In the genomic region with DNA sequence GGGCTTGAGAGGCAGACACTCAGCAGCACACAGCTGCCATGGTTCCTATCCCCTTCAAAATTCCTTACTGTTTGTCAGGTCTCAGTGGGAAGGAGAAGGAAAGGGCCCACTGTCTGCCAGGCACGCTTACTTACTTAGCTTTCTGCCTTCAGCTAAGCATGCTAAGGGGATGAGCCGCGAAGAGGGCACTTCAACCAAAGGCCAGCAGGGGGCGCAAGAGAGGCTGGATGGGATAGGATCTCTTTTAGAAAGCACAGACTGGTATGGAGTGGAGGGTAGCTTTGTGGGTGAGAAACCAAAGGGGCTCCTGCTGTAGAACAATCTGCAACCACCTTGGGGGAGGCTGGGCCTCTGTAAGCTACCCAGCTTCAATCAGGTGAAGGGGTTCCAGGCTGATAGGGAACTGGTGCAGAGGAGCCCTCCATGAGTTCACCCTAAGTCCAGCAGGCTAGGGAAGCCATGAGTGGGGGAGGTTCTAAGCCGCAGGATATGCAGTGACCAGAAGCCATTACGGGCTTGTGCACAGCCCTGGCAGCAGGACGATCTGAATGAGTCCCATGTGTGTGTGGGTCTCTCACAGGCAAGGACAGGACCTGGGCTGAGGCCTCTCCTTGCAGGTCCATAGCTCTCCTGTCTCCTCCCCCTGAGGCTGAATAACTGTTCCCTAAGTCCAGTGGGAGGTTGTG, we compare ENCODE assay signal across 8 mouse cellular contexts. TPM values are rescaled to one million over a fixed set of nuclear protein-coding genes. Genes with fewer than 3 reads are reported as not detected.
A peak's percentile ranks its signal among the peaks of the same experiment; 100 is the strongest.
DNase-seq lines count a peak whose midpoint lies in the region; ATAC-seq and TF ChIP-seq lines count a peak whose summit lies in the region.

No protein-coding gene starts in this region.

- no peak overlapping the region for H3K4me3 ChIP-seq in heart, embryonic 10.5 days
- H3K4me3 ChIP-seq in intestine, postnatal 0 days (ENCODE audit: low read depth, low read length): no peak overlapping the region
- H3K4me3 ChIP-seq in midbrain, embryonic 14.5 days (replicated peaks; ENCODE audit: low read depth, low read length): no peak overlapping the region

- TF ChIP-seq CTCF in intestine, postnatal 0 days (IDR thresholded peaks at IDR 0.05; ENCODE audit: low read depth): peak; percentile 95

- H3K9me3 ChIP-seq in heart, embryonic 10.5 days: no peaks in the 10 kb centered on the region
- H3K9me3 ChIP-seq in intestine, postnatal 0 days (ENCODE audit: control insufficient read depth): no peaks in the 10 kb centered on the region
- no peaks in the 10 kb centered on the region for H3K9me3 ChIP-seq in midbrain, embryonic 14.5 days (ENCODE audit: control insufficient read depth, low read length)

- H3K9ac ChIP-seq in intestine, postnatal 0 days (ENCODE audit: low read depth, low read length): no peak overlapping the region
- no peak overlapping the region for H3K9ac ChIP-seq in midbrain, embryonic 14.5 days (replicated peaks; ENCODE audit: low read length)

- peaks cover 17% of the 10 kb centered on the region for H3K27me3 ChIP-seq in heart, embryonic 10.5 days (ENCODE audit: insufficient read depth, poor library complexity, severe bottlenecking)
- no peaks in the 10 kb centered on the region for H3K27me3 ChIP-seq in intestine, postnatal 0 days (replicated peaks; ENCODE audit: control insufficient read depth, insufficient read depth, low read length)
- H3K27me3 ChIP-seq in midbrain, embryonic 14.5 days (ENCODE audit: control insufficient read depth, insufficient read depth, low read length): no peaks in the 10 kb centered on the region

- no peak overlapping the region for H3K4me2 ChIP-seq in intestine, postnatal 0 days (replicated peaks; ENCODE audit: low read depth)
- no peak overlapping the region for H3K4me2 ChIP-seq in midbrain, embryonic 14.5 days (ENCODE audit: low read length)

- intact Hi-C loops in left cerebral cortex, postnatal 14 days (cut with DNase I): loop anchor here (2.0 kb wide), 1 partner anchor 64 kb away; no protein-coding TSS in a partner anchor

- ATAC-seq in intestine, postnatal 0 days: no peak
- ATAC-seq in midbrain, embryonic 14.5 days (ENCODE audit: low FRiP score, low TSS enrichment): no peak

- DNase-seq in heart, adult 8-10 months (ENCODE audit: low spot score): peak; percentile 82
- no peak for DNase-seq in heart, embryonic 10.5 days (ENCODE audit: low spot score)
- peak; percentile 90 to 97 for DNase-seq in cerebellum, postnatal 14 days
- DNase-seq in frontal cortex, postnatal 25 days (ENCODE audit: low spot score in 2 of 2): peak; percentile 74 to 83
- DNase-seq in left cerebral cortex, postnatal 14 days (ENCODE audit: low spot score in 2 of 2): peak; percentile 72 to 78
- peak; percentile 85 for DNase-seq in midbrain, embryonic 14.5 days
- DNase-seq in spleen, adult 18-20 months: peak; percentile 47 to 80

- WGBS in heart, embryonic 10.5 days: 36% methylated on average over 7 of the region's 7 CpGs
- WGBS in intestine, postnatal 0 days: 38% methylated on average over 7 of the region's 7 CpGs
- 37% methylated on average over 7 of the region's 7 CpGs for WGBS in midbrain, embryonic 14.5 days

- no peak overlapping the region for H3K27ac ChIP-seq in heart, embryonic 10.5 days
- no peak overlapping the region for H3K27ac ChIP-seq in intestine, postnatal 0 days (ENCODE audit: low read depth, low read length)
- no peak overlapping the region for H3K27ac ChIP-seq in midbrain, embryonic 14.5 days (replicated peaks; ENCODE audit: low read depth, low read length)

- H3K4me1 ChIP-seq in heart, embryonic 10.5 days: peaks cover 13% of the 10 kb centered on the region
- H3K4me1 ChIP-seq in intestine, postnatal 0 days (replicated peaks; ENCODE audit: control insufficient read depth, insufficient read depth, low read length): no peaks in the 10 kb centered on the region
- H3K4me1 ChIP-seq in midbrain, embryonic 14.5 days (ENCODE audit: control insufficient read depth, insufficient read depth, low read length): no peaks in the 10 kb centered on the region

- H3K36me3 ChIP-seq in heart, embryonic 10.5 days: no peaks in the 10 kb centered on the region
- H3K36me3 ChIP-seq in intestine, postnatal 0 days (ENCODE audit: control insufficient read depth, insufficient read depth): no peaks in the 10 kb centered on the region
- no peaks in the 10 kb centered on the region for H3K36me3 ChIP-seq in midbrain, embryonic 14.5 days (ENCODE audit: control insufficient read depth, insufficient read depth, low read length)

RNA-seq across cellular contexts. Expression of gene Angpt4, which starts 19.5 kb away (rescaled TPM):
- under 1 TPM in 3 of 4 experiments, not detected in 1; 0.14 to 0.22 (median 0.16) TPM for total RNA-seq in heart, adult 8-10 months (2022)
- 0.48 and 1.1 TPM in 2 replicates for polyA plus RNA-seq in heart, embryonic 10.5 days (2016; fragmentation: Nextera tagmentation; extraction: Ambion mirVana)
- polyA plus RNA-seq in intestine, postnatal 0 days (2015; fragmentation: Nextera tagmentation; extraction: Ambion mirVana): 0.18 and 0.27 TPM in 2 replicates
- under 1 TPM; 0.20 to 0.23 TPM for total RNA-seq in left cerebral cortex, postnatal 14 days (2021)
- polyA plus RNA-seq in midbrain, embryonic 14.5 days (2014; fragmentation: Nextera tagmentation; extraction: Ambion mirVana): 0.17 TPM in 1 of 2 replicates, not detected in the other

RNA-seq across cellular contexts. Expression of gene Fam110a, which starts 49.5 kb away (rescaled TPM):
- 1 to 10 TPM; 2.8 to 5.0 (median 4.3) TPM for total RNA-seq in heart, adult 8-10 months (2022)
- polyA plus RNA-seq in heart, embryonic 10.5 days (2016; fragmentation: Nextera tagmentation; extraction: Ambion mirVana): 11.4 and 16.3 TPM in 2 replicates
- polyA plus RNA-seq in intestine, postnatal 0 days (2015; fragmentation: Nextera tagmentation; extraction: Ambion mirVana): 14.5 and 14.9 TPM in 2 replicates
- total RNA-seq in left cerebral cortex, postnatal 14 days (2021): 1 to 10 TPM; 5.0 to 6.8 TPM
- 55.8 and 67.5 TPM in 2 replicates for polyA plus RNA-seq in midbrain, embryonic 14.5 days (2014; fragmentation: Nextera tagmentation; extraction: Ambion mirVana)
